Mouse (Mus musculus) brain, embryonic 14.5 days (tissue): ENCODE results near the gene Htr3a. TPM values are rescaled to one million over a fixed set of nuclear protein-coding genes. Genes with fewer than 3 reads are reported as not detected.

ENCODE experiments used
- DNase-seq: peaks from one replicate; pipeline ENCODE4 v3.0.0-alpha.2; 2011; ENCODE audit warnings: low read depth
- CTCF ChIP-seq: fragments of 200-500 bp; IDR thresholded peaks from 2 replicates; pipeline ENCODE4 v1.5.1; 2012; ENCODE audit warnings: inconsistent platforms, mild to moderate bottlenecking, moderate library complexity, borderline replicate concordance; ENCODE audit not compliant: insufficient read depth, insufficient read length; ENCODE audit errors: extremely low read depth
- POLR2A ChIP-seq: fragments of 200-500 bp; IDR thresholded peaks from 2 replicates; pipeline ENCODE4 v1.6.1; 2012; ENCODE audit warnings: mild to moderate bottlenecking, inconsistent platforms, borderline replicate concordance; ENCODE audit not compliant: poor library complexity, insufficient read depth, insufficient read length, severe bottlenecking; ENCODE audit errors: extremely low read depth
- polyA plus RNA-seq: library from polyadenylated mRNA; depleted of rRNA; stranded (reverse); fragments of >200 nt; gene quantifications from 2 replicates; pipeline ENCODE4 v1.2.3, GENCODE M21; 2012; rRNA removed

The Htr3a gene
- polyA plus RNA-seq, 1 experiment: 2.5 TPM

GRCm38 (mm10) chr9:48893986-48894385 is 16.9 kb downstream of the Htr3a start:
- DNase-seq: peak; percentile 93
- TF ChIP-seq POLR2A (no peak), CTCF (peak; percentile 84)

GRCm38 (mm10) chr9:48889093-48889492 is 21.8 kb downstream of the Htr3a start:
- no peak for TF ChIP-seq POLR2A
- TF ChIP-seq CTCF: no peak
- DNase-seq: no peak

GRCm38 (mm10) chr9:48872896-48873295 is 38.0 kb downstream of the Htr3a start:
- no peak for DNase-seq

GRCm38 (mm10) chr9:48866523-48867121 is 44.3 kb downstream of the Htr3a start:
- DNase-seq: peak; percentile 66
- TF ChIP-seq POLR2A (no peak), CTCF (no peak)

More at GRCm38 (mm10) chr9:48872896-48873295, 38.0 kb downstream of the Htr3a start:
- TF ChIP-seq CTCF: no peak
- no peak for TF ChIP-seq POLR2A

- no peak for TF ChIP-seq POLR2A
- no peak for TF ChIP-seq CTCF
- DNase-seq: no peak
Observed at GRCm38 (mm10) chr9:48865235-48865634, 45.7 kb downstream of the Htr3a start.

GRCm38 (mm10) chr9:48861481-48861880 is 49.4 kb downstream of the Htr3a start:
- DNase-seq: no peak
- TF ChIP-seq CTCF (no peak), POLR2A (no peak)

GRCm38 (mm10) chr9:48860526-48860845 is 50.4 kb downstream of the Htr3a start:
- TF ChIP-seq POLR2A (no peak), CTCF (peak; percentile 98)
- DNase-seq: peak; percentile 86

GRCm38 (mm10) chr9:48859828-48860525 is 50.9 kb downstream of the Htr3a start:
- DNase-seq: no peak
- TF ChIP-seq POLR2A: no peak
- TF ChIP-seq CTCF: no peak

- no peak for DNase-seq
- no peak for TF ChIP-seq POLR2A
Observed at GRCm38 (mm10) chr9:48857944-48858343, 53.0 kb downstream of the Htr3a start.

- no peak for TF ChIP-seq POLR2A
- TF ChIP-seq CTCF: no peak
- no peak for DNase-seq
Observed at GRCm38 (mm10) chr9:48856240-48856639, 54.7 kb downstream of the Htr3a start.

- TF ChIP-seq POLR2A (no peak), CTCF (no peak)
- no peak for DNase-seq
Observed at GRCm38 (mm10) chr9:48849531-48849930, 61.4 kb downstream of the Htr3a start.

Other genes starting within 250 kb of the Htr3a start
- 2.3 and 4.1 TPM in 2 replicates for gene Zbtb16, start 74.9 kb downstream of the Htr3a start, polyA plus RNA-seq
- 0.14 TPM in 1 of 2 replicates, not detected in the other for gene Htr3b, start 53.9 kb upstream of the Htr3a start, polyA plus RNA-seq
- gene Usp28, start 74.3 kb upstream of the Htr3a start, polyA plus RNA-seq: 44.9 and 49.2 TPM in 2 replicates
- 28.9 and 36.7 TPM in 2 replicates for gene Zw10, start 144.5 kb upstream of the Htr3a start, polyA plus RNA-seq
- 1.8 and 2.2 TPM in 2 replicates for gene Tmprss5, start 170.2 kb upstream of the Htr3a start, polyA plus RNA-seq